Mouse (Mus musculus) liver, embryonic 11.5 days (tissue): ENCODE data around the gene Patj. TPM values are rescaled to one million over a fixed set of nuclear protein-coding genes. Genes with fewer than 3 reads are reported as not detected.

Source experiments
- ATAC-seq: fragments of 200-750 bp; cut with Nextera tagmentation; replicated peaks from 2 replicates; pipeline ENCODE4 v1.8.0; 2017; ENCODE audit warnings: moderate number of reproducible peaks, mild to moderate bottlenecking, moderate TSS enrichment, moderate library complexity; ENCODE audit not compliant: low FRiP score
- DNase-seq: peaks from one replicate; pipeline ENCODE4 v3.0.0-alpha.2; 2017; ENCODE audit warnings: low spot score
- H3K27ac ChIP-seq: fragments of 300-500 bp; sonication (generic); 2 replicates; pipeline ENCODE4 v1.5.1; 2014; ENCODE audit warnings: mild to moderate bottlenecking, low read depth, low read length, control low read depth
- H3K27me3 ChIP-seq: fragments of 300-500 bp; sonication (generic); replicated peaks from 2 replicates; pipeline ENCODE4 v1.6.1; 2014; ENCODE audit warnings: low read length, mixed read lengths; ENCODE audit not compliant: control insufficient read depth, insufficient read depth
- H3K36me3 ChIP-seq: fragments of 300-500 bp; sonication (generic); 2 replicates; pipeline ENCODE4 v1.6.1; 2014; ENCODE audit warnings: mild to moderate bottlenecking, low read length, moderate library complexity, mixed read lengths; ENCODE audit not compliant: control insufficient read depth, insufficient read depth
- H3K4me1 ChIP-seq: fragments of 300-500 bp; sonication (generic); replicated peaks from 2 replicates; pipeline ENCODE4 v1.6.1; 2014; ENCODE audit warnings: low read length, mixed read lengths; ENCODE audit not compliant: control insufficient read depth, insufficient read depth
- H3K4me2 ChIP-seq: fragments of 300-500 bp; sonication (generic); 2 replicates; pipeline ENCODE4 v1.6.1; 2014; ENCODE audit warnings: mild to moderate bottlenecking, control low read depth, moderate library complexity
- H3K4me3 ChIP-seq: fragments of 300-500 bp; sonication (generic); 2 replicates; pipeline ENCODE4 v1.5.1; 2014; ENCODE audit warnings: low read depth, low read length, control low read depth
- H3K9ac ChIP-seq: fragments of 300-500 bp; sonication (generic); 2 replicates; pipeline ENCODE4 v1.6.1; 2014; ENCODE audit warnings: low read depth, low read length, control low read depth
- H3K9me3 ChIP-seq: fragments of 300-500 bp; sonication (generic); 2 replicates; pipeline ENCODE4 v1.6.1; 2016; ENCODE audit warnings: low read length, inconsistent platforms, mixed read lengths; ENCODE audit not compliant: control insufficient read depth
- WGBS: fragments of 180-500 bp; shearing (Covaris S2); extraction: QIAGEN DNeasy Blood & Tissue Kit; methylation state at CpG from one replicate; pipeline ENCODE4 v1.1.7; 2014; 5-methylcytosine and 5-hydroxymethylcytosine counted together
- polyA plus RNA-seq: library from polyadenylated mRNA; unstranded; fragments of >200 nt; fragmentation: Nextera tagmentation; extraction: Ambion mirVana; gene quantifications from 2 replicates; pipeline ENCODE4 v1.2.1, GENCODE M21; 2014

The Patj gene
- polyA plus RNA-seq, 1 experiment from 2014 or later, result 4.9 TPM

GRCm38 (mm10) chr4:98739753-98740152 is 344.2 kb downstream of the Patj start:
- Histone ChIP-seq H3K4me1 (no peaks in the 10 kb centered on the region), H3K27ac (no peak overlapping the region), H3K4me2 (no peak overlapping the region), H3K36me3 (no peaks in the 10 kb centered on the region), H3K9me3 (no peaks in the 10 kb centered on the region), H3K27me3 (no peaks in the 10 kb centered on the region), H3K9ac (no peak overlapping the region), H3K4me3 (no peak overlapping the region)
- no peak for DNase-seq
- ATAC-seq, result no peak
- 53% methylated on average over 2 of the region's 2 CpGs for WGBS

- H3K9me3 ChIP-seq, result no peaks in the 10 kb centered on the region
- no peak overlapping the region for H3K4me2 ChIP-seq
- DNase-seq, result no peak
- no peak overlapping the region for H3K9ac ChIP-seq
- ATAC-seq, result no peak
- H3K4me1 ChIP-seq, result no peaks in the 10 kb centered on the region
- H3K4me3 ChIP-seq, result no peak overlapping the region
- H3K27me3 ChIP-seq, result no peaks in the 10 kb centered on the region
- 59% methylated on average over 3 of the region's 3 CpGs for WGBS
- no peak overlapping the region for H3K27ac ChIP-seq
- H3K36me3 ChIP-seq, result no peaks in the 10 kb centered on the region
Observed at GRCm38 (mm10) chr4:98743209-98743905, 347.8 kb downstream of the Patj start.

- no peak overlapping the region for H3K4me3 ChIP-seq
- no peaks in the 10 kb centered on the region for H3K36me3 ChIP-seq
- no peaks in the 10 kb centered on the region for H3K9me3 ChIP-seq
- no peak overlapping the region for H3K27ac ChIP-seq
- H3K4me2 ChIP-seq, result no peak overlapping the region
- DNase-seq (no peak), ATAC-seq (no peak)
- H3K27me3 ChIP-seq, result no peaks in the 10 kb centered on the region
- no peak overlapping the region for H3K9ac ChIP-seq
- H3K4me1 ChIP-seq, result no peaks in the 10 kb centered on the region
- WGBS, result 23% methylated on average over 7 of the region's 7 CpGs
Observed at GRCm38 (mm10) chr4:98743906-98744210, 348.3 kb downstream of the Patj start.

GRCm38 (mm10) chr4:98754456-98754855 is 358.9 kb downstream of the Patj start:
- WGBS, result 75% methylated on average over 4 of the region's 4 CpGs
- Histone ChIP-seq H3K4me2 (no peak overlapping the region), H3K27me3 (no peaks in the 10 kb centered on the region), H3K27ac (no peak overlapping the region), H3K4me3 (no peak overlapping the region), H3K9me3 (no peaks in the 10 kb centered on the region), H3K4me1 (no peaks in the 10 kb centered on the region), H3K36me3 (no peaks in the 10 kb centered on the region), H3K9ac (no peak overlapping the region)
- ATAC-seq, result no peak
- no peak for DNase-seq

GRCm38 (mm10) chr4:98756141-98756540 is 360.6 kb downstream of the Patj start:
- H3K9ac ChIP-seq, result no peak overlapping the region
- H3K4me1 ChIP-seq, result no peaks in the 10 kb centered on the region
- H3K27me3 ChIP-seq, result no peaks in the 10 kb centered on the region
- H3K9me3 ChIP-seq, result no peaks in the 10 kb centered on the region
- no peaks in the 10 kb centered on the region for H3K36me3 ChIP-seq
- H3K4me3 ChIP-seq, result no peak overlapping the region
- DNase-seq, result no peak
- no peak for ATAC-seq
- WGBS, result 71% methylated on average over 11 of the region's 11 CpGs
- H3K27ac ChIP-seq, result no peak overlapping the region
- H3K4me2 ChIP-seq, result no peak overlapping the region

GRCm38 (mm10) chr4:98758012-98758821 is 362.6 kb downstream of the Patj start:
- ATAC-seq, result 0 out of 2 replicates have a peak, but pooled peaks have one; percentile 31
- H3K4me3 ChIP-seq, result no peak overlapping the region
- DNase-seq, result no peak
- WGBS, result 54% methylated on average over 4 of the region's 4 CpGs
- H3K36me3 ChIP-seq, result no peaks in the 10 kb centered on the region
- H3K27me3 ChIP-seq, result no peaks in the 10 kb centered on the region
- no peaks in the 10 kb centered on the region for H3K4me1 ChIP-seq
- H3K27ac ChIP-seq, result peak overlapping the region; percentile 23; the same call in 1 of the 2 replicates
- no peak overlapping the region for H3K9ac ChIP-seq
- H3K9me3 ChIP-seq, result no peaks in the 10 kb centered on the region
- no peak overlapping the region for H3K4me2 ChIP-seq

- DNase-seq (no peak), ATAC-seq (no peak)
- Histone ChIP-seq H3K27me3 (no peaks in the 10 kb centered on the region), H3K9ac (no peak overlapping the region), H3K4me3 (no peak overlapping the region), H3K36me3 (no peaks in the 10 kb centered on the region), H3K9me3 (no peaks in the 10 kb centered on the region), H3K27ac (no peak overlapping the region), H3K4me2 (no peak overlapping the region), H3K4me1 (no peaks in the 10 kb centered on the region)
- WGBS, result 75% methylated on average over 3 of the region's 3 CpGs
Observed at GRCm38 (mm10) chr4:98758872-98759518, 363.4 kb downstream of the Patj start.

- Histone ChIP-seq H3K36me3 (no peaks in the 10 kb centered on the region), H3K27ac (no peak overlapping the region), H3K9me3 (no peaks in the 10 kb centered on the region), H3K4me1 (no peaks in the 10 kb centered on the region), H3K9ac (no peak overlapping the region), H3K27me3 (no peaks in the 10 kb centered on the region), H3K4me2 (no peak overlapping the region), H3K4me3 (no peak overlapping the region)
- ATAC-seq (no peak), DNase-seq (no peak)
- WGBS, result 70% methylated on average over 14 of the region's 14 CpGs
Observed at GRCm38 (mm10) chr4:98767134-98768133, 371.8 kb downstream of the Patj start.
